Mouse (Mus musculus) thymus, postnatal 14 days (tissue): Measurements from ENCODE around the gene Dpf3.

Experiments
- DNase-seq: peaks from one replicate; pipeline ENCODE4 v3.0.0; 2021

The Dpf3 gene

GRCm38 (mm10) chr12:83466508-83467430 is 20.7 kb downstream of the Dpf3 start:
- DNase-seq, result no peak

- DNase-seq, result no peak
Measured at GRCm38 (mm10) chr12:83466053-83466452, 21.5 kb downstream of the Dpf3 start.

GRCm38 (mm10) chr12:83460272-83460671 is 27.2 kb downstream of the Dpf3 start:
- DNase-seq, result no peak

- no peak for DNase-seq
Measured at GRCm38 (mm10) chr12:83454697-83455321, 32.7 kb downstream of the Dpf3 start.

GRCm38 (mm10) chr12:83451850-83452249 is 35.7 kb downstream of the Dpf3 start:
- no peak for DNase-seq

- DNase-seq, result no peak
Measured at GRCm38 (mm10) chr12:83450471-83450870, 37.0 kb downstream of the Dpf3 start.

GRCm38 (mm10) chr12:83449202-83449601 is 38.3 kb downstream of the Dpf3 start:
- DNase-seq, result no peak

- DNase-seq, result no peak
Measured at GRCm38 (mm10) chr12:83445587-83445986, 41.9 kb downstream of the Dpf3 start.

GRCm38 (mm10) chr12:83444448-83444847 is 43.1 kb downstream of the Dpf3 start:
- no peak for DNase-seq

GRCm38 (mm10) chr12:83438002-83438401 is 49.5 kb downstream of the Dpf3 start:
- no peak for DNase-seq

- DNase-seq, result no peak
Measured at GRCm38 (mm10) chr12:83433987-83434698, 53.4 kb downstream of the Dpf3 start.

GRCm38 (mm10) chr12:83433436-83433835 is 54.1 kb downstream of the Dpf3 start:
- no peak for DNase-seq

- DNase-seq, result no peak
Measured at GRCm38 (mm10) chr12:83430207-83430606, 57.3 kb downstream of the Dpf3 start.

GRCm38 (mm10) chr12:83428016-83428415 is 59.5 kb downstream of the Dpf3 start:
- DNase-seq, result no peak

GRCm38 (mm10) chr12:83427601-83428000 is 59.9 kb downstream of the Dpf3 start:
- DNase-seq, result no peak

- no peak for DNase-seq
Measured at GRCm38 (mm10) chr12:83426326-83426725, 61.2 kb downstream of the Dpf3 start.

GRCm38 (mm10) chr12:83425736-83426135 is 61.8 kb downstream of the Dpf3 start:
- no peak for DNase-seq

- DNase-seq, result no peak
Measured at GRCm38 (mm10) chr12:83424720-83425444, 62.6 kb downstream of the Dpf3 start.

GRCm38 (mm10) chr12:83424086-83424719 is 63.3 kb downstream of the Dpf3 start:
- DNase-seq, result no peak

GRCm38 (mm10) chr12:83420346-83420745 is 67.2 kb downstream of the Dpf3 start:
- no peak for DNase-seq

GRCm38 (mm10) chr12:83415207-83415606 is 72.3 kb downstream of the Dpf3 start:
- no peak for DNase-seq

- no peak for DNase-seq
Measured at GRCm38 (mm10) chr12:83413684-83414083, 73.8 kb downstream of the Dpf3 start.
